Mouse (Mus musculus) forebrain, embryonic 14.5 days (tissue): ENCODE results near the gene Plk1. TPM values are rescaled to one million over a fixed set of nuclear protein-coding genes. Genes with fewer than 3 reads are reported as not detected.
A peak's percentile ranks its signal among the peaks of the same experiment; 100 is the strongest.

Experiments used
- ATAC-seq: fragments of 200-750 bp; cut with Nextera tagmentation; 2 replicates; pipeline ENCODE4 v1.8.0; 2017; ENCODE audit warnings: mild to moderate bottlenecking, moderate library complexity
- DNase-seq: peaks from one replicate; pipeline ENCODE4 v3.0.0-alpha.2; 2015; ENCODE audit warnings: low spot score
- H3K27ac ChIP-seq: fragments of 300-500 bp; sonication (generic); 2 replicates; pipeline ENCODE4 v1.5.1; 2014; ENCODE audit warnings: low read depth, mild to moderate bottlenecking, control low read depth, low read length, moderate library complexity
- H3K27me3 ChIP-seq: fragments of 300-500 bp; sonication (generic); replicated peaks from 2 replicates; pipeline ENCODE4 v1.6.1; 2014; ENCODE audit warnings: low read length, control low read depth, mixed read lengths; ENCODE audit not compliant: control insufficient read depth, insufficient read depth
- H3K36me3 ChIP-seq: fragments of 300-500 bp; sonication (generic); 2 replicates; pipeline ENCODE4 v1.6.1; 2014; ENCODE audit warnings: low read length, control low read depth; ENCODE audit not compliant: control insufficient read depth, insufficient read depth
- H3K4me1 ChIP-seq: fragments of 300-500 bp; sonication (generic); 2 replicates; pipeline ENCODE4 v1.6.1; 2014; ENCODE audit warnings: antibody characterized with exemption, low read length, control low read depth; ENCODE audit not compliant: control insufficient read depth, insufficient read depth
- H3K4me2 ChIP-seq: fragments of 300-500 bp; sonication (generic); 2 replicates; pipeline ENCODE4 v1.6.1; 2014; ENCODE audit warnings: mild to moderate bottlenecking, control low read depth, low read length
- H3K4me3 ChIP-seq: fragments of 300-500 bp; sonication (generic); 2 replicates; pipeline ENCODE4 v1.5.1; 2014; ENCODE audit warnings: low read depth, low read length, control low read depth
- H3K9ac ChIP-seq: fragments of 300-500 bp; sonication (generic); 2 replicates; pipeline ENCODE4 v1.6.1; 2014; ENCODE audit warnings: mild to moderate bottlenecking, low read length, control low read depth, moderate library complexity
- H3K9me3 ChIP-seq: fragments of 300-500 bp; sonication (generic); replicated peaks from 2 replicates; pipeline ENCODE4 v1.6.1; 2016; ENCODE audit warnings: low read length, control low read depth, mixed read lengths; ENCODE audit not compliant: control insufficient read depth
- WGBS: fragments of 180-500 bp; shearing (Covaris S2); extraction: QIAGEN DNeasy Blood & Tissue Kit; methylation state at CpG from one replicate; pipeline ENCODE4 v1.1.7; 2014; 5-methylcytosine and 5-hydroxymethylcytosine counted together
- polyA plus RNA-seq: library from polyadenylated mRNA; unstranded; fragments of >200 nt; fragmentation: Nextera tagmentation; extraction: Ambion mirVana; gene quantifications from 2 replicates; pipeline ENCODE4 v1.2.1, GENCODE M21; 2014

The Plk1 gene
- polyA plus RNA-seq, 1 experiment from 2014 or later = 48.4 TPM

DNA sequence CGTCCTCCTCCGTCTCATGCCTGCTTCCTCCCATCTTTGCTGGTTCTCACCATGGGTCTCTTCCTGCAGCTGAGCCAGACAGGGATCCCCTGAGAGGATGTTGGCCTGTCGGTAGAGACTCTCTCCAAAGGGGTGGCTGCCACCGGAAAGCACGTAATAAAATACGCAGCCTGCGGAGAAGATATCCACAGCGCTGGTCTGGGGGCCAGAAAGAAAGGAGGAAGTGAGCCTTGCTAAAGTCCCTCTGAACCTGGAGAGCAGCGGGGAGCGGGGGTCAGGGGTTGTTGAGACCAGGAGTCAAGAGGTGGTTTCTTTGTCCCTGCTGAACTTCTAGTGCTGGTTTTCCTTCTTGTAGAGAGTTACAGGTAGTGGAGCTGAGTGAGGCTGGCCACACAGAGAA lies 12.4 kb downstream of the Plk1 start:
- H3K4me1 ChIP-seq = no peaks in the 10 kb centered on the region
- no peak for ATAC-seq
- no peak for DNase-seq
- no peaks in the 10 kb centered on the region for H3K9me3 ChIP-seq
- H3K4me3 ChIP-seq = no peak overlapping the region
- H3K27me3 ChIP-seq = no peaks in the 10 kb centered on the region
- H3K36me3 ChIP-seq = peaks cover 41% of the 10 kb centered on the region
- WGBS = 87% methylated on average over 10 of the region's 10 CpGs
- no peak overlapping the region for H3K27ac ChIP-seq
- H3K4me2 ChIP-seq = no peak overlapping the region
- no peak overlapping the region for H3K9ac ChIP-seq

DNA sequence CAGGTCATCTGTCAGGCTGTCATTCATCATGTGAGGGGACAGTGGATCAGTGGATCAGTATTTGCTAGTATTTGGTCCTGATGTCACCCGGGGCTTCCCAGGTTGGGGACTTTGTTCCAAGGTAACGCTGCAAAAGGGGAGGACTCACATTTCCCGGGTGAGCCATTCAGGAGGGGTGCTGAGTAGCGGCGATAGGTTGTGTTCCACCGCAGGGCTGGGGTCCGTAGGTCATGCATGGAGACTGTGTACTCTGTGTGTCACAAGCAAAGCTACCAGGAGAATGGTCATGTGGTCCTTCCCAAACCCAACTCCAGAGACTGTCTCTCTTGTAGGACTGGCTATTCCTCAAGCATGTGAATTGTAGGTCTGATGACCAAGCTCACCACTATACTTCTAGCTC lies 21.5 kb downstream of the Plk1 start:
- ATAC-seq (no peak), DNase-seq (no peak)
- H3K36me3 ChIP-seq = no peaks in the 10 kb centered on the region
- H3K4me1 ChIP-seq = no peaks in the 10 kb centered on the region
- H3K9me3 ChIP-seq = no peaks in the 10 kb centered on the region
- WGBS = 92% methylated on average over 7 of the region's 7 CpGs
- H3K27ac ChIP-seq = no peak overlapping the region
- H3K4me2 ChIP-seq = no peak overlapping the region
- no peak overlapping the region for H3K4me3 ChIP-seq
- no peak overlapping the region for H3K9ac ChIP-seq
- no peaks in the 10 kb centered on the region for H3K27me3 ChIP-seq

DNA sequence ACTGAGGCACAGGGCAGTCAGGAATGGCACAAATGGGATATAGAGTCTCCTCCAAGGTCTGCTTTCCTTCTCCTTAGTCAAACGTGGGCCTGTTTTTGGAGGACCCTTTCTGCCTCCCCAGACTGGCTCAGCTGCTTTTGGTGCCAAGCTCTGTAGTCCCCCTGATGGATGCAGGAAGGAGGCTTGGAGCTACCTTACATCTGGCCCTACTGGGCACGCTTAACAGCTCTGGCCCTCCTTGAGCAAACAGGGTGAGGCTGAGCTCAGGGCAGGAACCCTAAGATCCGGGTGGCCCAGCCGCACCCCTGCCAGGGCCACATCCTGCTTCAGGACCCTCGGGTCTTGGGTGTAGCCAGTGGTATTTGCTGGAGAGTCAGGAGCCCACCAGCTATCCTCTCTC lies 25.3 kb downstream of the Plk1 start:
- DNase-seq (no peak), ATAC-seq (no peak)
- WGBS = 80% methylated on average over 5 of the region's 5 CpGs
- Histone ChIP-seq H3K4me1 (no peaks in the 10 kb centered on the region), H3K36me3 (no peaks in the 10 kb centered on the region), H3K9ac (no peak overlapping the region), H3K4me3 (no peak overlapping the region), H3K4me2 (no peak overlapping the region), H3K27ac (no peak overlapping the region), H3K27me3 (no peaks in the 10 kb centered on the region), H3K9me3 (no peaks in the 10 kb centered on the region)

DNA sequence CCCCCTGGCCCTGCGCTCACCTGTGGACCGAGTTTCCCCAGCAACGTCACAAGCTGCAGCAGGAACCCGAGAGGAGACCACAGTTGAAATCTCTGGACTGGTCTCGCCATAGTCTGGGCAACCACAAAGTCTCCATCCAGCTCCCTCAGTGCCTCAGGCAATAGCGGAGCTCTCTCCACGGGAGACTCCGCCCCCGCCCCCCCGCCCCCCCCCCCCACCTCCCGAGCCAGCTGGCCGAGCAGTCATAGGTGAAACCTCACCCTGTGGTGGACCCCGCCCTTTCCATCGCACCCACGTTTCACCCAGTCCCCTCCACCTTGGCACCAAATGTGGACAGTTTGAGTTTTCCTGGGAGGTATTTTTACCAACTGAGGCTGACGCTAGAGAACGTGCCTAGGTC lies 26.8 kb downstream of the Plk1 start, which contains the start of gene Ern2:
TSS of gene Ern2 (minus strand) at position 165 of the 400 bp plus-strand sequence.
- Histone ChIP-seq H3K27me3 (no peaks in the 10 kb centered on the region), H3K27ac (no peak within 1 kb of the TSS), H3K9ac (no peak within 1 kb of the TSS), H3K9me3 (no peaks in the 10 kb centered on the region), H3K36me3 (no peaks in the 10 kb centered on the region), H3K4me3 (no peak within 1 kb of the TSS), H3K4me1 (no peaks in the 10 kb centered on the region), H3K4me2 (peak within 1 kb of the TSS; percentile 16; the same call in 1 of the 2 replicates)
- DNase-seq (no peak), ATAC-seq (no peak)
- 22% methylated on average over 17 of the region's 17 CpGs for WGBS

DNA sequence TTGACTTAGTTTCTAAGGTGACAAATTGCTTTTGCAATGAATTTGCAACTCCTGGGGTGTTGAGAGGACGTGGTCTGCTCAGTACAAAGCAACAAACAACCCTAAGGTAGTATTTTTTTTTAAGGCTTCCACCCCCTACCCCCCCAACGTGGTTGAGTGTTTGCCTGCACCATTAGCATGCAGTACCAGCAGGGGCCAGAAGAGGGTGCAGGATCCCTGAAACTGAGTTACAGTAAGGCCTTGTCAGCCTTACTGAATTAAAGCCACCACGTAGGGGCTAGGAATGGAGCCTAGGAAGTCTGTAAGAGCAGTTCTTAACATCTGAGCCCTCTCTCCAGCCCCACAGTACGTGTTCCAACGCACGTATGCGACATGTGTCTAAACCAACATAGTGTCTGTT lies 30.2 kb downstream of the Plk1 start:
- Histone ChIP-seq H3K9ac (no peak overlapping the region), H3K4me1 (no peaks in the 10 kb centered on the region), H3K27ac (no peak overlapping the region), H3K9me3 (no peaks in the 10 kb centered on the region), H3K4me3 (no peak overlapping the region), H3K36me3 (no peaks in the 10 kb centered on the region), H3K4me2 (no peak overlapping the region), H3K27me3 (no peaks in the 10 kb centered on the region)
- DNase-seq (peak; percentile 71), ATAC-seq (no peak)
- WGBS = 23% methylated on average over 7 of the region's 7 CpGs

GRCm38 (mm10) chr7:122191097-122191496 lies 31.9 kb downstream of the Plk1 start:
- H3K9me3 ChIP-seq = no peaks in the 10 kb centered on the region
- no peaks in the 10 kb centered on the region for H3K27me3 ChIP-seq
- no peaks in the 10 kb centered on the region for H3K4me1 ChIP-seq
- H3K36me3 ChIP-seq = no peaks in the 10 kb centered on the region
- no peak overlapping the region for H3K4me2 ChIP-seq
- ATAC-seq (no peak), DNase-seq (no peak)
- H3K4me3 ChIP-seq = no peak overlapping the region
- 72% methylated on average over 10 of the region's 10 CpGs for WGBS
- H3K27ac ChIP-seq = no peak overlapping the region
- no peak overlapping the region for H3K9ac ChIP-seq

GRCm38 (mm10) chr7:122193919-122194318 lies 34.7 kb downstream of the Plk1 start:
- no peaks in the 10 kb centered on the region for H3K9me3 ChIP-seq
- no peak overlapping the region for H3K27ac ChIP-seq
- no peak for ATAC-seq
- no peak overlapping the region for H3K9ac ChIP-seq
- H3K4me1 ChIP-seq = no peaks in the 10 kb centered on the region
- no peak overlapping the region for H3K4me3 ChIP-seq
- H3K36me3 ChIP-seq = no peaks in the 10 kb centered on the region
- H3K27me3 ChIP-seq = no peaks in the 10 kb centered on the region
- H3K4me2 ChIP-seq = no peak overlapping the region
- DNase-seq = no peak

- Histone ChIP-seq H3K4me2 (no peak overlapping the region), H3K27me3 (no peaks in the 10 kb centered on the region), H3K4me3 (no peak overlapping the region), H3K27ac (no peak overlapping the region), H3K9me3 (no peaks in the 10 kb centered on the region), H3K36me3 (no peaks in the 10 kb centered on the region), H3K9ac (no peak overlapping the region), H3K4me1 (no peaks in the 10 kb centered on the region)
- no peak for DNase-seq
- WGBS = 82% methylated on average over 9 of the region's 9 CpGs
- no peak for ATAC-seq
Observed at GRCm38 (mm10) chr7:122196771-122197170, 37.5 kb downstream of the Plk1 start.

DNA sequence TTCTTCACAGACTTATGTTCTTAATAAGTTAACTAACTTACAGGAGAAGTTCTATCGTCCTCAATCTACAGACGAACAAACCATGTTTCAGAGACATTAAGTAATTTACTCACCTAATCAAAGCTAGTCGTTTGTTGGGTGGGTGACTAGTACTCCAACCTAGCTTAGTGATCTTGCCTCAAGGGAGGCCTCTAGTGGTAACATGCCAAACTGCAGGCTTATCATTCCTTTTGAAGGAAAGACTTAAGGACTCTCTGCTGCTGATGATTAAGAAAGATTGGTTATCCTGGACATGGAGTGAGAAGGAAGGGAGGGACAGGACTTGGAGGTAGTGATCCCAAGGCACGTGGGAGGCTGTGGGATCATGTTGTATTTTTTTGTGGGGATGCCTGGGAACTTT lies 38.1 kb downstream of the Plk1 start:
- peak; percentile 71 for DNase-seq

More for the DNA sequence above, 38.1 kb downstream of the Plk1 start:
- WGBS = 41% methylated on average over 4 of the region's 4 CpGs
- ATAC-seq = no peak
- H3K4me3 ChIP-seq = no peak overlapping the region
- no peak overlapping the region for H3K4me2 ChIP-seq
- H3K9me3 ChIP-seq = no peaks in the 10 kb centered on the region
- H3K27me3 ChIP-seq = no peaks in the 10 kb centered on the region
- no peak overlapping the region for H3K9ac ChIP-seq
- no peaks in the 10 kb centered on the region for H3K36me3 ChIP-seq
- H3K4me1 ChIP-seq = no peaks in the 10 kb centered on the region
- no peak overlapping the region for H3K27ac ChIP-seq
